Mouse (Mus musculus) heart, postnatal 0 days (tissue): Measurements from ENCODE around the gene Lca5l.

Source experiments
- CTCF ChIP-seq: IDR thresholded peaks from 2 replicates; pipeline ENCODE4 v1.5.1; 2016; ENCODE audit warnings: antibody characterized with exemption, control low read depth, low read depth
- EP300 ChIP-seq: IDR thresholded peaks from 2 replicates; pipeline ENCODE4 v1.6.1; 2016; ENCODE audit warnings: antibody characterized with exemption, low read depth

DNA sequence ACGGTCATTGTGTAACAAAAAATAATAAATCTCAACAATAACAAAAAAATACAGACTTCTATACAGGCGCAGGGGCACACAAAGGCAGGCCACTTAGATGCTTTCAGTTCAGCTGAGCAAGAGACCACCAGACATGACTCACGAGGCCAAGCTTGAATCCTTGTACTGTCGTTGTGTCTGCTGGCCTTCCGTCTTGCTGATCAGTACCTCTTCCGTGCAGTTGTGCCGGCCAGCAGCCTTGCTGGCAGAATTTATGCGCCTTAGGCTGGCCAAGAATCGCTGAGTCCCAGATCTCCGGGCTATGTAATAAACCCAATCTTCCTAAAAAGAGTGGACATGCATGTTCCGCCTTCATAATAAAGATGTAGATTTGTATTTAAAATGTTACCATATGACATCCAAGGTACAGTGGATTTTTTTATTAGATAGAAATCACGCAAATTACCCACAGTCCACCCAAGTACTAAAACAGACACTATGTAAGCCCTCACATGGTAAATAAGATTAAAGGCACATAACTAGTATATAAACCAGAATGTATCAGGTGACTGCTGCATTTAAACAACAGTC is 33.5 kb downstream of the Lca5l start:
- TF ChIP-seq CTCF (no peak), EP300 (no peak)
